Mouse (Mus musculus): ENCODE results near the gene Susd2.

- TF ChIP-seq CTCF (IDR thresholded peaks at IDR 0.05; ENCODE audit: borderline replicate concordance, insufficient read depth, low read depth, low read length) (no peak), POLR2A (IDR thresholded peaks at IDR 0.05; ENCODE audit: borderline replicate concordance, insufficient read depth, low read length) (no peak)
These were observed 43.5 kb downstream of the Susd2 start for GRCm38 (mm10) chr10:75600189-75600730.
